Mouse (Mus musculus): ENCODE measurements around the gene Gm16867. TPM values are rescaled to one million over a fixed set of nuclear protein-coding genes. Genes with fewer than 3 reads are reported as not detected.
"Not testable (repeated sequence)": the region's sequence is repeated elsewhere in the genome, so short reads cannot be mapped to it uniquely, and the experiment has no call there.

The Gm16867 gene
- polyA plus RNA-seq, 1 experiment from 2014 or later, result not detected

- WGBS (ENCODE audit: insufficient replicate concordance), result no CpG with 5 or more reads among the region's 11 CpGs
- H3K36me3 ChIP-seq (ENCODE audit: control insufficient read depth, insufficient read depth, low read length); H3K9me3 ChIP-seq (replicated peaks; ENCODE audit: control insufficient read depth, low read length); H3K4me1 ChIP-seq (ENCODE audit: control insufficient read depth, insufficient read depth, low read length); H3K9ac ChIP-seq (ENCODE audit: low read depth, low read length); H3K27me3 ChIP-seq (ENCODE audit: control insufficient read depth, insufficient read depth, low read length); ATAC-seq (replicated peaks; ENCODE audit: insufficient number of reproducible peaks, low FRiP score, low TSS enrichment); H3K4me2 ChIP-seq; H3K4me3 ChIP-seq (ENCODE audit: low read depth, low read length); H3K27ac ChIP-seq (ENCODE audit: low read depth, low read length): not testable (repeated sequence)
Observed at GRCm38 (mm10) chr14:69473941-69474646, 29.1 kb downstream of the Gm16867 start.

- not testable (repeated sequence) for H3K36me3 ChIP-seq (ENCODE audit: control insufficient read depth, insufficient read depth, low read length); H3K27ac ChIP-seq (ENCODE audit: low read depth, low read length); H3K4me2 ChIP-seq; H3K4me3 ChIP-seq (ENCODE audit: low read depth, low read length); H3K27me3 ChIP-seq (ENCODE audit: control insufficient read depth, insufficient read depth, low read length); H3K9ac ChIP-seq (ENCODE audit: low read depth, low read length); ATAC-seq (replicated peaks; ENCODE audit: insufficient number of reproducible peaks, low FRiP score, low TSS enrichment); H3K9me3 ChIP-seq (replicated peaks; ENCODE audit: control insufficient read depth, low read length); H3K4me1 ChIP-seq (ENCODE audit: control insufficient read depth, insufficient read depth, low read length)
- no CpG with 5 or more reads among the region's 2 CpGs for WGBS (ENCODE audit: insufficient replicate concordance)
Observed at GRCm38 (mm10) chr14:69473322-69473721, 29.8 kb downstream of the Gm16867 start.

GRCm38 (mm10) chr14:69470122-69470708 is 32.9 kb downstream of the Gm16867 start:
- H3K27me3 ChIP-seq (ENCODE audit: control insufficient read depth, insufficient read depth, low read length); H3K4me1 ChIP-seq (ENCODE audit: control insufficient read depth, insufficient read depth, low read length); H3K36me3 ChIP-seq (ENCODE audit: control insufficient read depth, insufficient read depth, low read length); H3K9ac ChIP-seq (ENCODE audit: low read depth, low read length); H3K4me3 ChIP-seq (ENCODE audit: low read depth, low read length); H3K27ac ChIP-seq (ENCODE audit: low read depth, low read length); H3K4me2 ChIP-seq; H3K9me3 ChIP-seq (replicated peaks; ENCODE audit: control insufficient read depth, low read length); ATAC-seq (replicated peaks; ENCODE audit: insufficient number of reproducible peaks, low FRiP score, low TSS enrichment): not testable (repeated sequence)
- no CpG with 5 or more reads among the region's 8 CpGs for WGBS (ENCODE audit: insufficient replicate concordance)

- not testable (repeated sequence) for H3K27ac ChIP-seq (ENCODE audit: low read depth, low read length); H3K27me3 ChIP-seq (ENCODE audit: control insufficient read depth, insufficient read depth, low read length); H3K4me2 ChIP-seq; H3K4me1 ChIP-seq (ENCODE audit: control insufficient read depth, insufficient read depth, low read length); H3K36me3 ChIP-seq (ENCODE audit: control insufficient read depth, insufficient read depth, low read length); ATAC-seq (replicated peaks; ENCODE audit: insufficient number of reproducible peaks, low FRiP score, low TSS enrichment); H3K4me3 ChIP-seq (ENCODE audit: low read depth, low read length); H3K9me3 ChIP-seq (replicated peaks; ENCODE audit: control insufficient read depth, low read length); H3K9ac ChIP-seq (ENCODE audit: low read depth, low read length)
- WGBS (ENCODE audit: insufficient replicate concordance), result no CpG with 5 or more reads among the region's 17 CpGs
Observed at GRCm38 (mm10) chr14:69467612-69468366, 35.4 kb downstream of the Gm16867 start.

- not testable (repeated sequence) for H3K27me3 ChIP-seq (ENCODE audit: control insufficient read depth, insufficient read depth, low read length); H3K4me1 ChIP-seq (ENCODE audit: control insufficient read depth, insufficient read depth, low read length); ATAC-seq (replicated peaks; ENCODE audit: insufficient number of reproducible peaks, low FRiP score, low TSS enrichment)
Observed at GRCm38 (mm10) chr14:69464465-69464864, 38.7 kb downstream of the Gm16867 start.

GRCm38 (mm10) chr14:69457691-69458090 is 45.5 kb downstream of the Gm16867 start:
- not testable (repeated sequence) for H3K9me3 ChIP-seq (replicated peaks; ENCODE audit: control insufficient read depth, low read length); H3K4me1 ChIP-seq (ENCODE audit: control insufficient read depth, insufficient read depth, low read length); H3K36me3 ChIP-seq (ENCODE audit: control insufficient read depth, insufficient read depth, low read length); H3K27ac ChIP-seq (ENCODE audit: low read depth, low read length); H3K4me2 ChIP-seq; H3K4me3 ChIP-seq (ENCODE audit: low read depth, low read length); H3K27me3 ChIP-seq (ENCODE audit: control insufficient read depth, insufficient read depth, low read length); H3K9ac ChIP-seq (ENCODE audit: low read depth, low read length); ATAC-seq (replicated peaks; ENCODE audit: insufficient number of reproducible peaks, low FRiP score, low TSS enrichment)
- WGBS (ENCODE audit: insufficient replicate concordance), result no CpG with 5 or more reads among the region's 5 CpGs

More at GRCm38 (mm10) chr14:69464465-69464864, 38.7 kb downstream of the Gm16867 start:
- not testable (repeated sequence) for H3K9me3 ChIP-seq (replicated peaks; ENCODE audit: control insufficient read depth, low read length); H3K27ac ChIP-seq (ENCODE audit: low read depth, low read length); H3K4me3 ChIP-seq (ENCODE audit: low read depth, low read length); H3K36me3 ChIP-seq (ENCODE audit: control insufficient read depth, insufficient read depth, low read length); H3K4me2 ChIP-seq; H3K9ac ChIP-seq (ENCODE audit: low read depth, low read length)
- no CpG with 5 or more reads among the region's 4 CpGs for whole genome bisulfite sequencing (ENCODE audit: insufficient replicate concordance)

GRCm38 (mm10) chr14:69454640-69455039 is 48.5 kb downstream of the Gm16867 start:
- not testable (repeated sequence) for H3K9me3 ChIP-seq (replicated peaks; ENCODE audit: control insufficient read depth, low read length); H3K27me3 ChIP-seq (ENCODE audit: control insufficient read depth, insufficient read depth, low read length); ATAC-seq (replicated peaks; ENCODE audit: insufficient number of reproducible peaks, low FRiP score, low TSS enrichment); H3K4me2 ChIP-seq; H3K4me3 ChIP-seq (ENCODE audit: low read depth, low read length); H3K4me1 ChIP-seq (ENCODE audit: control insufficient read depth, insufficient read depth, low read length); H3K36me3 ChIP-seq (ENCODE audit: control insufficient read depth, insufficient read depth, low read length); H3K9ac ChIP-seq (ENCODE audit: low read depth, low read length); H3K27ac ChIP-seq (ENCODE audit: low read depth, low read length)
- whole genome bisulfite sequencing (ENCODE audit: insufficient replicate concordance), result no CpG with 5 or more reads among the region's 9 CpGs

- not testable (repeated sequence) for H3K4me2 ChIP-seq; ATAC-seq (replicated peaks; ENCODE audit: insufficient number of reproducible peaks, low FRiP score, low TSS enrichment); H3K4me3 ChIP-seq (ENCODE audit: low read depth, low read length); H3K9me3 ChIP-seq (replicated peaks; ENCODE audit: control insufficient read depth, low read length); H3K9ac ChIP-seq (ENCODE audit: low read depth, low read length); H3K27ac ChIP-seq (ENCODE audit: low read depth, low read length); H3K4me1 ChIP-seq (ENCODE audit: control insufficient read depth, insufficient read depth, low read length); H3K27me3 ChIP-seq (ENCODE audit: control insufficient read depth, insufficient read depth, low read length); H3K36me3 ChIP-seq (ENCODE audit: control insufficient read depth, insufficient read depth, low read length)
- WGBS (ENCODE audit: insufficient replicate concordance), result no CpG with 5 or more reads among the region's 10 CpGs
Observed at GRCm38 (mm10) chr14:69448845-69449244, 54.3 kb downstream of the Gm16867 start.
